Mouse (Mus musculus): Measurements from ENCODE around the gene Ccdc85c.

Gene Ccdc85c

GRCm38 (mm10) chr12:108240401-108240890 lies 34.8 kb downstream of the Ccdc85c start:
- no peak for DNase-seq (ENCODE audit: inconsistent ontology term)

GRCm38 (mm10) chr12:108239441-108239840 lies 35.8 kb downstream of the Ccdc85c start:
- peak; percentile 96 for DNase-seq (ENCODE audit: inconsistent ontology term)

GRCm38 (mm10) chr12:108238395-108239035 lies 36.7 kb downstream of the Ccdc85c start:
- peak; percentile 65 for DNase-seq (ENCODE audit: inconsistent ontology term)

DNA sequence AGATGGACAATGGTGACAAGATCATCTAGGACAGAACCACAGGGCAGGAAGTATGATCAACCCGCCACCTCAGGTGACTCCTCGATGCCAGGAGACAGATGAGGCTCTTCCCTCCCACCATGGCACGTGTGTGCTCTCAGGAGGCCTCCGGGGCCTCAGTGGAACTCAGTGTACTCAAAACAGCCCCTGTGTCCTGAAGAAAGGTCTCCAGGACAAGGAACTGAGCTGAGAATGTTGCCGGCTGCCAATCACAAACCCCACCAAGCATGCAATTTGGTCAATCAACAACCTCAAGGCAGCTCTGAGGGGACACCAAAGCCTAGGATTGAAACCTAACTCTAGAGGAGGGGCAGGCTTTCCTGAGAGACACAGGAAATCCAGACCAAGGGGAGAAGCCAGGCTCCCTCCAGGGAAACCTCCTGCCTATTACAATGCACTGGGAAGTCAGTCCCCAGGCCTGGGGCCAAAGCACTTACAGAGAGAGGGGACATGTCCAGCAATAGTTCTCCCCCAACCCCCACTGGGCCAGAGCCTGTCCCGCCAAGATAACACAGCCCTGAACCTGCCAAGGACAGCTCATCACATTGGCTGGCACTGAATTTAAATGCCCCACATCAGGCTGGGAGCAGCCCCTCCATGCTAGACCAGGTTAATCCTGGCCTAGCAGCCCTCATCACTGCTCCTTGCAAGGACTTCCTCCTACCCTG lies 37.8 kb downstream of the Ccdc85c start:
- DNase-seq (ENCODE audit: inconsistent ontology term): peak; percentile 49

DNA sequence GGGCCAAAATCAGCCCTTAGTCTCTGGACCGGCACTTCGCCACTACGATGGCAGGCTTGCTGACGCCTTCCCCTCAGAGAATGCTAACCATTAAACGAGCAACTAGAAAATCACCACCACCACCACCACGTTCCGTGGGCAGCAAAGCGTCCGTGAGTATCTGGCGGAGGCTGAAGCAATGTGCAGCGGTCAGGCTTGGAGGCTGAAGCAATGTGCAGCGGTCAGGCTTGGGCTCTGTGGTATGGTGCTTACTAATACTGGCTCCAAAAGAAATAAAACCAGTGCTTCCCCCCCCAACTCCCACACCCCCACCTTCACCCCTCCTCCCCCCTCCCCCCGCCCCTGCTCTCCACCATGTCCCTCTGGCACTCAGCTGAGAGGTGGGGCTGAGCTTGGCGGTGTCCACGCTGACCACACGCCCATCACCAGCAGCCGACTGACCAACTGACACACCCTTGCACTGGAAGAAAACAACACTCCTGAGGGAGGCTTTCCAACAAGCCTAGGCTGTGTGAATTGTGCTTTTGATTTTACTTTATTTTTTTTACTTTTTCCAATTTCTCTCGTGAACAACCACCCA lies 39.2 kb downstream of the Ccdc85c start:
- peak; percentile 63 for DNase-seq (ENCODE audit: inconsistent ontology term)

DNA sequence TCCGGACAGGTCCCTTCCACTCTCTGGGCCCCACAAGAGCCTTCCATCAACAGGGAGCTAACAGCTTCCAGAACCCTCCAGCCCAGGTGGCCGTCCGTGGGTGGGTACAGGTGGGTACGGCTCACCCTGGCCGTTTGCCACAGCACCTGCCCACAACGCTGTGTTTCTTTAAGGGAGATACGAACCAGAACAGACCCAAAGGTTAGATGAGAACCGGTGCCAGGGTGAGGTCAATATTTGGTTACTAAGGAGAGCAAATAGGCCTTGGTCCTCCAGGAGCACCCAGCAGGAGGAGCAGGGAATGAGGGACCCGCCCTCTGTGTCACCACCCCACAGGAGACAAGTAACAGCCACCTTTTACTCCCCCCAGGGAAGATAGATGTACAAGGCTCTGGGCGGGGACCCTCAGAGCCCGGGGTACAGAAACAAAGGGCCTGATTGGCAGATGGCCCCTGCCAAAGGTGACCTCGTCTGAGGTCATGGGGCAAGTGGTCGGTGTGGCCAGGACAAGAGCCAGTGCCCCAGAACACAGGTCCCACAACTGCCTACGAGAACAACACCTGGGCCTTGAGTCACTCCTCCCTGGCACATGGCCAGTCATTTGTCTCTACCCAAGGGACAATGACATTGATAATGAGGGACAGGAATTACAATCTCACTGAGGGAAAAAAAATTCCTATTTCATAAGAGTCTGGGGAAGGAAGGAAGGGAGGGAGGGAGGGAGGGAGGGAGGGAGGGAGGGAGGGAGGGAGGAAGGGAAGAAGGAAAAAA lies 40.2 kb downstream of the Ccdc85c start:
- peak; percentile 56 for DNase-seq (ENCODE audit: inconsistent ontology term)

- DNase-seq (ENCODE audit: inconsistent ontology term): no peak
Measured at GRCm38 (mm10) chr12:108233736-108234135, 41.5 kb downstream of the Ccdc85c start.

DNA sequence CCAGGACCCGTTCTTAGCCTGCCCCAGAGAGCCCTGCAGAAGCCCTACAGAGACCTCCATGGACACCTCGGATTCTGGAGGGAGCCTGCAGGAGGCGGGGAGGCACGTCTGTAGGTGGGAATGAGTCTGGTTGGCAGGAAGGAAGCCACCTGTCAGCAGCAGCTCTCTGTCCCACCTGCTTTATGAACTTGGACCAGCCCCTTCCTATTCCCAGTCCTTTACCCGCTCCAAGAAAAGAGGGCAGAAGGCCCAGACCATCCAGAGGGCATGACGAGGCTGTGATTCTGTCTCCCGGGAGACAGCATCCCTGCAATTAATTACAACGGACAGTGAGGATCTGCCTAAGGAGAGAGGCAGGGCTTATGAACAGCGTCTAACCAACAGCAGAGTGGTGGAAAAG lies 43.3 kb downstream of the Ccdc85c start:
- DNase-seq (ENCODE audit: inconsistent ontology term): peak; percentile 43

DNA sequence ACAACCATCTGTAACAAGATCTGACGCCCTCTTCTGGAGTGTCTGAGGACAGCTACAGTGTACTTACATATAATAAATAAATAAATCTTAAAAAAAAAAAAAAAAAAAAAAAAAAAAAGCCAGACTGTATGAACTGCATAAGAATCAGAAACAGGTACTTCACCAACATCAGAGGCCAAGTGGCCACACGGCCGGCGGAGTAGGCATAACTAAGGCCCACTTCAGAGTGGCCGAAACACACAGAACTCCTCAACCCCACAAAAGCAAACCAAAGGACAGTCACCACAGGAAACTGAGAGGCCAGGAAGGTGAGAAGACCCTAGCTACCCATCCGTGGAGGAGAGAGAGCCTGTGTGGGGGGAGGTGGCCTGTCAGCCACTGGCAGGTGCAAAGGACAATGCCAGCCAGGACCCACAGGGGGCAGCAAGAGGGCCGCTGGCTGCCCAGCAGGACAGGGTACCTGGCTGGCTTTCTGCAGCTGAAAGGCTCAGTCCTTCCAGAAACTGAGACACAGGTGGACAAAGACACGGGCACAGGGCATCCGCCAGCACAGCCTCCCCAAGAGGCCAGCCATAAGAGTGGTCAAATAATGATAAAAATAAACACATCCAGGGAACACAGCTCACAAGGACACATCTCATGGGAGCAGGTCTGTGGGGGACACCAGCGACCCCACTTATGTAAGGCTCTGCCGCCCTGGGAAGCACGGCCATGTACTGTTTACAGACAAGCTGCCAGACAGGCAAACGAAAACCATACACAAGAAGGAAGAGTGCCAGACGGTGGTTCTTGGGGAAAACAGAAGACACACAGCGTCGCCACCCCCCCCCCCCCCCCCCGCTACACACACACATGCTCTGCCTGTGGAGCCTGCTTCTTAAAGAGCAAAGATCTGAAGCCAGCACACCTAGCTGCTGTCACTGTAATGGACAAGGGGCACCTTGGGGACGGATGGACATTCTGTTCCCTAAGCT lies 44.1 kb downstream of the Ccdc85c start:
- DNase-seq (ENCODE audit: inconsistent ontology term): no peak

GRCm38 (mm10) chr12:108230077-108230476 lies 45.1 kb downstream of the Ccdc85c start:
- DNase-seq (ENCODE audit: inconsistent ontology term): no peak

- no peak for DNase-seq (ENCODE audit: inconsistent ontology term)
Measured at GRCm38 (mm10) chr12:108227527-108227926, 47.7 kb downstream of the Ccdc85c start.

- no peak for DNase-seq (ENCODE audit: inconsistent ontology term)
Measured at GRCm38 (mm10) chr12:108226941-108227340, 48.3 kb downstream of the Ccdc85c start.

- DNase-seq (ENCODE audit: inconsistent ontology term): no peak
Measured at GRCm38 (mm10) chr12:108226216-108226615, 49.0 kb downstream of the Ccdc85c start.

DNA sequence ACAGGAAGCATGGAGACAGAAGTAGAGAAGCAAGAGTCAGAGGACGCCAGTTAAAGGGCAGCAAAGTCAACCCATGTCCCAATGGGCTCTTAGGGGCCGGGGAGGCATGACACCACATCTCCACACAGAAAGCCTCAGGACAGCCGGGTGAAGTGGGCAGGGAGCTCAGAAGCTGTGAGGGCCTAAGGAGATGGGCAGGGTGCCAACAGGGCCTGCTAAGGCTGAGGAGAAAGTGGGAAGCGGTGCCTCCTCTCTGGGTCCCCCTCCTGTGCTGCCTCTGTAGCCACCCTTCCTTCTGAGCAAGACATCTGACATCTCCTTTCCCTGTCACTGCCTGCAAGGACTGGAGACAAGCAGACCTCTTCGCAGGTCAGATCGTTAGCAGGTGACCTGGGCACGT lies 49.4 kb downstream of the Ccdc85c start:
- peak; percentile 38 for DNase-seq (ENCODE audit: inconsistent ontology term)

DNA sequence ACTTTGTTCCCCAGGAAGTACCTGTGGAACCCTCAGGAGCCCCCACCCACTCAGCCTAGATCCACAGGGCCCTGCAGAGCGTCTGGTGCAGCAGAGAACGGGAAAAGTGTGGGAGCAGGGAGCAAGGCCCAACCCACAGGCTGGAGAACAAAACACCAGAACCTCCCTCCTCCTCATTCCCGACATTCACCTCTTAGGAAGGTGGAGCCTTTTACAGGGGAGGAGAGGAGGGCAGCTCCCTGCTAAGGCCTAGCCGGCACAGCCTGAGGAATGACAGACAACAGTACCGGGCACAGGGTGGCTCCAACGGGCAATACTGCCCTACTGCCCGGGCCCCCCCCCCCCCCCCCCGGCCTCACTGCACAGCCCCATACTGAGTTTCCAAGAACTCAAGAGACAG lies 51.9 kb downstream of the Ccdc85c start:
- DNase-seq (ENCODE audit: inconsistent ontology term): no peak

- no peak for DNase-seq (ENCODE audit: inconsistent ontology term)
Measured at GRCm38 (mm10) chr12:108221712-108222111, 53.5 kb downstream of the Ccdc85c start.

- peak; percentile 80 for DNase-seq (ENCODE audit: inconsistent ontology term)
Measured at GRCm38 (mm10) chr12:108221206-108221605, 54.0 kb downstream of the Ccdc85c start.

DNA sequence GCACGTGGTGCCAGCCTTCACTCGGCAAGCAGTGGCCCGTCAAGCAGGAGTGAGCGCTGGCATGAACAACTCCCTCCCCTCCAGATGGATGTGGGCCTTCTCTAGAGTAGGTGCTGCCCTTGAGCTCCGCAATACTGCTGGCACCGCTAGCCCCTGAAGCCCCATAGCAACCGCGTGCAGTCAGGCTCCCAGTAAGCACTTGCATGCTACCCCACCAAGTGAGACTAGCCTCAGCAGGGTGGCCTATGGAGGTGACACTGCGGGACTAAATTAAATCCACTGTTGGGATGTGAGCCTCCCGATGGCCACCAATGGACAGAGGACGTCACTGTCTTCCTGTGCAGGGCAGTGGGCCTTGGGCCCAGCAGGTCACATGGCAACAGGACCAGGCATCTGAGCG lies 54.6 kb downstream of the Ccdc85c start:
- DNase-seq (ENCODE audit: inconsistent ontology term): peak; percentile 55

DNA sequence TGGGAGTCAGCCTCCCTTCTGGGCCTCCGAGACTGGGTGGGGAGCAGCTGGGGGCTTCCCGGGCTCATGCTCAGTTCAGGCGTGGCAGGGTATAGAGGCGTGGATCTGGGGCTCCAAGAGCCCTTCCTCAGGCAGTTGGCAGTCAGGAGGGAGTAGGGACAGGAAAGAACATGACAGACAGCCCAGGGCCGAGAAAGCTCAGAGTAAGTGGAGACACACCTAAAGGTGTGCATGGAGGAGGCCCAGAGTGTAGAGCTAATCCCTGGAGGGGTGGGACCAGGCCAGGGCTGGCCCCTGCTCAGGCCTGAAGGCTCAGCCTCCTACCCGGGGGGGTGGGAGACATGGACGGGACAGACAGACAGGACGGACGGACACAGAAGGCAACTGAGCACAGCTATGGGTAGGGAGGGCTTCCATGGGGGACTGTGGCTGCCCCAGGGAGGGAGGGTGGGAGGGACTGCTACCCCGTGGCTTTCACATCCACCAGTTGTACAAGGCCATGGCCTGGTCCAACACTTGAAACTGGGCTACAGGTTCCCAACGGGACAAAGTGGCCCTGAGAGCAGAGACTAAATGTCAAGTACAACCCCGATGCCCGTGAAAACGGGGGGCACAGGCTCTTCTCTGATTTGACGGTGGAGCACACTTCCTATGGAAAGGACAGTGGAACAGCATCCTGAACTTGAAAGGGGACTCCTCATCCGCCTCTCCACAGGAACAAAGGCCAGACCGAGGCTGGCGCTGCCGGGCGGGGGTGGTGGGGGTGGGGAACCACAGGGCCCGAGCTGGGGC lies 55.2 kb downstream of the Ccdc85c start:
- DNase-seq (ENCODE audit: inconsistent ontology term): peak; percentile 53

DNA sequence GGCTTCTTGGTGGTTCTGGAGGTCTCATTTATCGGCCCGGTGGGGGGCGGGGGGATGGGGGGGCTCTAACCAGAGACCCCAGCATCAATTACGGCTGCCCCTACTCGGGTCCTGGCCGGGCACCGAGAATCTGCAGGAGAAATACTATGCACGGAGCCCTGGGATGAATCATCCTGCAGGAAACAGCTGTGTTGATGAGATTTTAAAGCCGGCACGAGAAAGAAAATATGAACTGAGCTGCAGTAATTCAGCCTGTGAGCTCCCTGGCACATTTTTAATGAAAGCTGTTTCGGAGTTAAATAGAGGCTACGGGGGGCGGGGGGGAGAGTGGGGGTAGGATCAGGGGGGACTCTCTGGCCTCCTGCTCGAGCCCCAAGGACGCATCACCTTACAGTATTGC lies 56.1 kb downstream of the Ccdc85c start:
- peak; percentile 54 for DNase-seq (ENCODE audit: inconsistent ontology term)

All from Muller cell, postnatal 12 days (primary cell).